Mouse (Mus musculus) lung, postnatal 14 days (tissue): ENCODE data around the gene Ube2e1.
"Not testable (repeated sequence)": the region's sequence is repeated elsewhere in the genome, so short reads cannot be mapped to it uniquely, and the experiment has no call there.

Experiments
- DNase-seq: peaks from one replicate; pipeline ENCODE4 v3.0.0; 2021

The Ube2e1 gene

DNA sequence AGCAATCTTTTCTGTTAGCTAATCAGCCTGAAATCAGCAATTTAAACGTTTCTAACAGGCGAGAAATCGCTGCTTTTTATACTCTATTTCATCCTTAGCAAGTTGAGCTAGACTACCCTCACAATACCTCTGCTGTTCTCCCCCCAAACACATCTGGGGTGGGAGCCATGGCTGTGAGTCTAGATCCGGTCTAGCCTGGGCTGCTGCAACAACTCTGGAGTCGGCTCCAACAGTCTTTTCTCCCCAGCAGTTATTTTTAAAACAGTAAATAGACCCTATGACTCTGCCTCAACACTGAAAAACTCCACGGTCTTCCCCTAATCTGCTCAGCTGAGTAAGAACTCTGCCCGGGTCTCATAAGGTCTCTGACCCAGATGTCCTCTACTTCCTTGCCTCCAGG lies 91.5 kb downstream of the Ube2e1 start:
- no peak for DNase-seq

DNA sequence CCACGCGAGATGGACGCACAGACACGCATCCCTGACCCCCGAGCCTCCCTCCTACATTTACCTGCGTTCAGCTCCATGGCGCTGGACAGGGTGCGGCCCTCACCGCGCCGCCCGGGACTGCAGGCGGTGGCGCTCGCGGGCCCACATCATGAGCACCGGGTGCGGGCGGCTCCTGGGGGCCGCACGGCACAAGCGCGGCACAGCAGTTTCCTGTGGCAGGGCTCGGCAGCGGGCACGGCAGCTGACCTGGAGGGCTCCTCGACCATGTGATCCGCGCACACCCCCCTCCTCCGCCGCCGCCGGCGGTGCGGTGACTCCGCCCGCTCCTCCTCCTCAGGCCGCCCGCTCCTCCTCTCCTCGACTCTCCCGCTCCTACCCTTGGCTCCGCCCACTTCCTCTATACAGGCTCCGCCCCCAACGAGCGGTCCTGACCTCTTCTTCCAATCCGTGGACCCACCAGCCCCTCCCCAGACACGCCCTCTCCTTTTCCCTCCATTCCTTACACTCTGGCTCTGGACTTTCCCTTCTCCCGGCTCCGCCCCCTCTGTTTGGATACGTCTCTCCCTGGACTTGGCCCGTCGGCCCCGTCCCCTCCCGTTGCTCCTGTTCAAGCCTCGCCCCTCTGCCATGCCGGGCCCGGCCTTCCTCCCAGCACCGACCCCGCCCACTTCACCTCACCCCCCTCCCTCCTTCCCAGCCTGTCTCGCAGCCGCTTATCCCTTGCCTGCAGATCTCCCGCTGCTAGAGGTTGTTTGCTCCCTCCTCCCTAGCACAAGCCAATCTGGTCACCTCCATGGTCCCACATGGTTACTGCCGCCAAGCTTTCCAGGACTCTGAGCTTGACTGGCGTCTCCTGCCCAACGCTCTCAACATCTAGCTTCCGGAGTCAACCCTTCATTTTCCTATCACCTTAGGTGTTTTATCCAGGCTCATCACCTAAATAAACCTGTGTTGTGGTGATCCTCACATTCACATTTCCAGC lies 92.6 kb downstream of the Ube2e1 start, which contains the start of gene Nr1d2:
Gene Nr1d2 (minus strand): TSS at position 378 of the 982 bp plus-strand sequence.
- peak; percentile 99 for DNase-seq

DNA sequence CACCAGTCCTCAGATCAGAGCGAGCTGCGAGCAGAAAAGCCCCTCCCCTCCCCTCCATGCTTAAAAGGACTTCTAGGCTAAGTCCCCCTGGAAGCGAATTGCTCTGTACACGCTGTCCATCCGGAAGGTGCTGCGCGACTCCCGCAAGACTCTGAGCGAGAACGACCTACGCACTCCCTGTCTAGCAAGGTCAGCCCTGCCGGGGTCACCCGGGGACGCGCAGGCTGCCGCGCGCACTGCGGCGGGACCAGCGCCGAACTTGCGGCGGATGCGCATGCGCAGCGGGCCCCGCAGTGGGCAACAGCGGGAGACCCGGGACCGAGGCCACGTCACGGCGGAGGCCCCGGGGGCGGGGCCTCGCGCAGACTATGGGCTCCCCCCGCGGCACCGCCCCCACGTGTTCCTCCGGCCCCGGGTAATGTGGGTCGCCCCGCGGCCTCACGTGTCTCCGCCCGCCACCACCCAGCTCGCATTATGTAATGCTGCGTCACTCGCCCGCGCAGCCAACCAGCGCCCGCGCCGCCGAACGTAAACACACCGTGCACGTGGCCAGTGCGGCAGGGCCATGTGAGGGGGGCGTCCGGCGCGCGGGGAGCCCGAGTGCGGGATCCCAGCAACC lies 93.4 kb downstream of the Ube2e1 start:
- DNase-seq = peak; percentile 98

DNA sequence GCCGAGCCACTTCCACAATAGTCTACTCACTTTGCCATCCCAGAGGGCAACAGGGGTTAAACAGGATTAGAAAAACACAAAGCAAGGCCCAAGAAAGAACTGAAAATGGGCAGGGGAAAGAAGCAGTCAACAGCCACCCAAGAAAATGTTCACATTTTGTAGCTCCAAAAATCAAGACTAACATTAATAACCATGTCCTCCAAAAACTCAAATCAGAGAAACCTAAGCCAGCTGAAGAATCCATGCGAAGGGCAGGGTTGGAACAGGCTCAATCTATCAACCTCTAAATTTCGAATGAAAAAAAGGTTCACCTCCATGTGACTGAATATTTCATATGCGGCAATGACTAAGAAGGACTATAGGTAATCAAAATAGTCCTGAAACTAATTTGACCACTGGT lies 94.3 kb downstream of the Ube2e1 start:
- DNase-seq = no peak

DNA sequence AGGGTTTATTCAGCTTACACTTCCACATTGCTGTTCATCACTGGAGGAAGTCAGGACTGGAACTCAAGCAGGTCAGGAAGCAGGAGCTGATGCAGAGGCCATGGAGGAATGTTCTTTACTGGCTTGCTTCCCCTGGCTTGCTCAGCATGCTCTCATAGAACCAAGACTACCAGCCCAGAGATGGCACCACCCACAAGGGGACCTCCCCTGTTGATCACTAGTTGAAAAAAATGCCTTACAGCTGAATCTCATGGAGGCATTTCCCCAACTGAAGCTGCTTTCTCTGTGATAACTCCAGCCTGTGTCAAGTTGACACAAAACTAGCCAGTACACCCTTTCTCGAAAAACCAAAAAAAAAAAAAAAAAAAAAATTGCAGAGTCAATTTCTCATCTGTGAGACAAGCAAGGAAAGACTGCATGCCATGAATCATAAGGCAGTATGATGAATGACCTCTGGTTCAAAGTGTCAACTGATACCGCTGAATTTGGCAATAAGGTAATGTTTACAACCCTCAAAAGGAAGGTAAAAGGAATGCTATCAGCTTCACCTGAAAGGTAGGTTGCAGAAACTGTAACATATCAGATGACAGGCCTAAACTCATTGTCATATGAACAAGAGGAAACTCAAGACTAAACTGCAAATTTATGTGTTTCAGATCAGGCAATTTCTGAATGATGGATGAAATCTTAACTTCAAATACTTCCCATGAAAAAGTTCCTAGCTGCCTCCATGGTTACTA lies 95.0 kb downstream of the Ube2e1 start:
- DNase-seq = not testable (repeated sequence)

DNA sequence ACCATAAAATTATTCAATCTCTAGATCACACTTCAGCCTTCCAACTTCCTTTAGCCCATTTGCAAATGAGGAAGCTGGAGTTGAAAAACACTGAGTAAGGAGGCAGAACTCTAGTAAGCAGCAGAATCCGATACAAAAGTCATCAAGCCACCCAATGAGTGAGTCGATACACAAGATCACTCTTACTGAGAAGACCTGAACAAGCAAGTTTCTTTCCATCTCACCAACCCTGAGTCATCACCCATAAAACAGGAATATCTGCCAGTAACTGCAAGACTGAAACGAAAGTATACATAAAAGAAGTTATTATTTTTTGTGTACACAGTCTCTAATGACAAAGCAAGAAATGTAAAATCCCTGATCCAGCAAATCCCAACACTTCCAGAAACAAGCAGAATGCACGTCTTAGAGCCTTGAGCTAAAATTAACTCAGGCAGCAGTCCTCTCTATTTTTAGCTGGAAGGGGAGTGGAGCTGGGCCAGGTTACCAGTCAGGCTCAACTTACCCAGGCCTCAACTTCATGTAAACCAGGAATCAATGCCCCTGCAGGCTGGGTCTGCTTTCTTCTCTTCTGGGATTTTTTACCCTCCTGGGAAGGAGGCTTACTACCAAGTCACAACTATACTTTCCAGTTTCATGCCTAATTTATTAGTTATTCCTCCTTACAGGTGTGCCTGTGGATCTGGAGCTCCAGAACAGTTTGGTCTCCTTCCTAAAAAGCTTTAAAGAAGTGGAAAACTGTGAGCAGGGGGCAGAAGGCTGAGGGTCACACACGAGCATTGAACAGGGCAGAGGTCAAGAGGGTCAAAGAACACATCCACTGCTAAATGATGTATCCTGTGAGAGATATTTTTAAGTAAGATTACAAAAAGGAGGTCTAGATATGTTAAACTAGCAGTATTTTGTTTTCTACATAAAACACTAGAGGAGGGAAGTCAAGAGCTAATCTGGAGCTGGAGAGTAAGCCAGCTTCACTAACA lies 97.4 kb downstream of the Ube2e1 start:
- DNase-seq = no peak

DNA sequence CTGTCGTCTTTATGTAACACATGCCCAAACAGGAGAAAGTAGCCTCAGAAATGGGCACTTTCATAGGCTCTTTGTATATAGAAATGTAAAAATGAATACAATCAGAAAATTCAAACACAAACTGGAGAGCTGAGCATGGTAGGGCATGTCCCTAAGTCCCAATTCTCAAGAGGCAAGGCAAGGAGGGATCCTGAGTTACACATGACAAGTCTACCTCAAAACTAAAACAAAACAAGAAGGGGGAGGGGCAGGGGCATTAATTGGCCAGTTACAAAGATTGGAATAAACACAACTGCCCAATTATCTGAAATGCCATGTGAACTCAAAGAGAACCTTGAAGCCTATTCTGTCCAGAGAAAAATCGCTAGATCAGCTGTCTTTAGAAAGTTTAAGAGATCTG lies 98.6 kb downstream of the Ube2e1 start:
- no peak for DNase-seq
